Mouse (Mus musculus) liver, postnatal 0 days (tissue): ENCODE measurements around the gene Stag1. TPM values are rescaled to one million over a fixed set of nuclear protein-coding genes. Genes with fewer than 3 reads are reported as not detected.

Experiments used
- ATAC-seq: fragments of 200-750 bp; cut with Nextera tagmentation; 2 replicates; pipeline ENCODE4 v1.8.0; 2017; ENCODE audit warnings: mild to moderate bottlenecking, moderate library complexity
- DNase-seq: peaks from one replicate; pipeline ENCODE4 v3.0.0-alpha.2; 2016
- H3K27ac ChIP-seq: fragments of 300-500 bp; sonication (generic); 2 replicates; pipeline ENCODE4 v1.5.1; 2014; ENCODE audit warnings: antibody characterized with exemption, moderate library complexity, mild to moderate bottlenecking, low read depth
- H3K27me3 ChIP-seq: fragments of 300-500 bp; sonication (generic); 2 replicates; pipeline ENCODE4 v1.6.1; 2014; ENCODE audit warnings: low read length, control low read depth, mixed read lengths; ENCODE audit not compliant: insufficient read depth
- H3K36me3 ChIP-seq: fragments of 300-500 bp; sonication (generic); replicated peaks from 2 replicates; pipeline ENCODE4 v1.6.1; 2014; ENCODE audit warnings: mild to moderate bottlenecking, control low read depth, low read length, moderate library complexity, mixed read lengths; ENCODE audit not compliant: insufficient read depth
- H3K4me1 ChIP-seq: fragments of 300-500 bp; sonication (generic); 2 replicates; pipeline ENCODE4 v1.6.1; 2014; ENCODE audit warnings: antibody characterized with exemption, mild to moderate bottlenecking, control low read depth; ENCODE audit not compliant: insufficient read depth
- H3K4me2 ChIP-seq: fragments of 300-500 bp; sonication (generic); 2 replicates; pipeline ENCODE4 v1.6.1; 2014; ENCODE audit warnings: low read depth, mild to moderate bottlenecking, low read length, moderate library complexity, mixed read lengths
- H3K4me3 ChIP-seq: fragments of 300-500 bp; sonication (generic); 2 replicates; pipeline ENCODE4 v1.5.1; 2014; ENCODE audit warnings: low read depth, low read length
- H3K9ac ChIP-seq: fragments of 300-500 bp; sonication (generic); replicated peaks from 2 replicates; pipeline ENCODE4 v1.6.1; 2014; ENCODE audit warnings: mild to moderate bottlenecking, moderate library complexity
- H3K9me3 ChIP-seq: fragments of 300-500 bp; sonication (generic); 2 replicates; pipeline ENCODE4 v1.6.1; 2016; ENCODE audit warnings: mild to moderate bottlenecking, control low read depth, low read length, mixed read lengths
- CTCF ChIP-seq: sonication (generic); IDR thresholded peaks from 2 replicates; pipeline ENCODE4 v1.5.1; 2016; ENCODE audit warnings: antibody characterized with exemption, low read depth
- EP300 ChIP-seq: IDR thresholded peaks from 2 replicates; pipeline ENCODE4 v1.6.1; 2016; ENCODE audit warnings: antibody characterized with exemption, low read depth, mild to moderate bottlenecking
- WGBS: fragments of 180-500 bp; shearing (Covaris S2); extraction: QIAGEN DNeasy Blood & Tissue Kit; methylation state at CpG from one replicate; pipeline ENCODE4 v1.1.7; 2014; ENCODE audit not compliant: insufficient replicate concordance; 5-methylcytosine and 5-hydroxymethylcytosine counted together
- polyA plus RNA-seq: library from polyadenylated mRNA; unstranded; fragments of >200 nt; fragmentation: Nextera tagmentation; extraction: Ambion mirVana; gene quantifications from 2 replicates; pipeline ENCODE4 v1.2.1, GENCODE M21; 2015

Gene Stag1
- polyA plus RNA-seq, 1 experiment from 2014 or later = 20.4 TPM

DNA sequence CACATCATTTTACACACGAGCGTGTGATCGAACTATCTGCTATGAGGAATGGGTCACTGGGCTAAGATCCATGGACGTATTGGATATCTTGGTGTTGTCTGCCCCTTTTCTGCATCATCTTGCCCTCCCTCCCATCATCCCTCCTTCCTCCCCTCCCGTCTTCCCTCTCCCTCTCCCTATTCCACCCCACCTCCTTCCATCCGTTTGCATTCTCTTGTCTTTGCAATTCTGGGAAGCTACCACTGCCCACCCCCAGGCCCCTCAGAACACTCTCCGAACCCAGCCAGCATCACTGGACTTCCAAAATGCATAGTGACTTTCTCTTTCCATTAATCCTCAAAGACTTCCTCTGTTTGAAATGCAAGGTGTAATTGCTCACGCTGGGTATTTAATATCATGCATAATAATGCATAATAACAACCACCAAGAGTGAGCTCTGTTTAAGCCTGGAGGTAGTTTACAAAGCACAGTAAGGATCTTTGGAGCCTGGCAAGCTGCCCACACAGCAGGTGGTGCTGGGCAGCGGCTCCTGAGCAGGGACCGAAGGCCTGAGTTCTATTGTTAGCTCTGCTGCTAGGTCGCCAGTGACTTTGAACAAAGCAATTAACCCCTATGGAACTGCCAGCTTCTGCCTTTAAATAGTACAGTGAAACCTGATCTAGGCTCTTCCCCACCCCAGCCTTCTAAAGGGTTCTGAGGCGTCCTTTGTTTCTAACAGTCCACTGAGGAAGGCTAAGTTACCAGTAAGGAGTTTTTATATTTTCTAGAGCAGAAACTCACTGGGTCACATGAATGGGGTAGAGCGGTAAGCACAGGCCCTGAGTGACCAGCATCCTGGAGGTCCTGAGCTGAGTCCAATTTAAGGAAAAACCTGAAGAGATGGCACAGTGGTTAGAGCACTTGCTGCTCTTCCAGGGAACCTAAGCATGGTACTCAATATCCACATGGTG lies 15.8 kb upstream of the Stag1 start:
- H3K27me3 ChIP-seq = no peaks in the 10 kb centered on the region
- H3K36me3 ChIP-seq = no peaks in the 10 kb centered on the region
- TF ChIP-seq EP300 (no peak), CTCF (no peak)
- no peaks in the 10 kb centered on the region for H3K9me3 ChIP-seq
- H3K4me3 ChIP-seq = no peak overlapping the region
- ATAC-seq = no peak
- no peak overlapping the region for H3K9ac ChIP-seq
- H3K27ac ChIP-seq = no peak overlapping the region
- DNase-seq = peak; percentile 54
- H3K4me1 ChIP-seq = no peaks in the 10 kb centered on the region; the same call in 1 of the 2 replicates
- H3K4me2 ChIP-seq = no peak overlapping the region
- WGBS = 62% methylated on average over 13 of the region's 13 CpGs

DNA sequence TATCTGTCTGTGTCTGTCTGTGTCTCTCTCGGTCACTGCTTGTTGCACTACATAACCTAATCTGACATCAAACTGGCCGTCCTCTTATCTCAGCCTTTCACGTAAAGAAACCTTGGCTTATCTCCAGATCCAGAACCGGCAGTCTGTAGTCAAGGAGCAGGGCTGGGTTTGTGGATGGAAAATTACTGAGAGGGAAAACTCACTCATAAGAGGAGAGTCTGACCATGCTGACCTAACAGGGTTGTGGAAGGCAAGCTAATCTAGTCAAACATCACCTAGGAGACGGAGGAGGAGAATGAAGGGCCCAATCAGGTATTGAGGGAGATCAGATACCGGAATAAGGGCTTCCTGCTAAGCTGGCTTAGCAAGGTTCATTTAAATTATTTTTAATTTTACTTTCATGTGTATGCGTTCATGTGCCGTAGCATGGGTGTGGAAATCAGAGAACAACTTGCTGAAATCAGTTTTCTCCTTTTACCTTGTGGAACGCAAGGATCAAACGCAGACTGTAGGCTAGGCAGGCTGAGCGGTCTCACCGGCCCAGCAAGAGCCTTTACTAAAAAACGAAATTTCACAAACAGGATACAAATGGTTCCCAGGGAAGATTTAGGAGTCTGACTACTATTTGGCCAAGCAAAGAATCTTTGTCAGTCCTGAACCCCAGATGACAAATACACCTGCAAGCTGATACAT lies 14.6 kb upstream of the Stag1 start:
- no peaks in the 10 kb centered on the region for H3K9me3 ChIP-seq
- DNase-seq (no peak), ATAC-seq (peak; percentile 64; the same call in 1 of the 2 replicates)
- H3K9ac ChIP-seq = 0 out of 2 replicates have a peak overlapping the region, but pooled peaks have one; percentile 9
- no peak overlapping the region for H3K27ac ChIP-seq
- TF ChIP-seq CTCF (no peak), EP300 (no peak)
- H3K27me3 ChIP-seq = no peaks in the 10 kb centered on the region
- H3K36me3 ChIP-seq = no peaks in the 10 kb centered on the region
- WGBS = 43% methylated on average over 13 of the region's 13 CpGs
- H3K4me1 ChIP-seq = no peaks in the 10 kb centered on the region; the same call in 1 of the 2 replicates
- peak overlapping the region; percentile 4; the same call in 1 of the 2 replicates for H3K4me2 ChIP-seq
- H3K4me3 ChIP-seq = no peak overlapping the region

- TF ChIP-seq EP300 (no peak), CTCF (no peak)
- H3K4me2 ChIP-seq = no peak overlapping the region
- WGBS = 72% methylated on average over 4 of the region's 4 CpGs
Measured at GRCm38 (mm10) chr9:100584031-100584430, 13.6 kb upstream of the Stag1 start.

DNA sequence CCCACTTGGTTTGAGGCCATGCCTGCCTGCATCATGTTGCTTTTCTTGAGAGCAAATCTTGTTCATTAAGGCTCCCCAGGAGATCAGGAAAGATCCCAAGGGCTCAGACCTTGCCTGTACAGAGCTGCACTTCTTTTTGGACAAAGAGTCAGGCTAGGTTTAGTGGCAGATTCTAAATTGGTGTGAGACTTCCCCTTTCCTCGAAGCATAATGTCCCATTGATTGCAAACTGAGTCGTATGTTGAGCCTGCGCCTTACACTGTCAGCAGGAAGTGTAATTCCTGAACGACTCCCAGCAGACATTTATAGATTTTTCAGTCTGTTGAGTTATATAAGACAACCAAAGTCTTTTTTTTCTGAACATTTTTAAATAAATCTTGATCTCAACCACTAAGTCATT lies 7.1 kb upstream of the Stag1 start:
- Histone ChIP-seq H3K4me1 (no peaks in the 10 kb centered on the region), H3K4me3 (no peak overlapping the region), H3K27ac (no peak overlapping the region), H3K4me2 (no peak overlapping the region), H3K9ac (no peak overlapping the region), H3K9me3 (no peaks in the 10 kb centered on the region), H3K27me3 (no peaks in the 10 kb centered on the region), H3K36me3 (no peaks in the 10 kb centered on the region)
- 24% methylated on average over 4 of the region's 4 CpGs for WGBS
- DNase-seq = no peak
- no peak for TF ChIP-seq EP300
- no peak for TF ChIP-seq CTCF
- no peak for ATAC-seq

More at GRCm38 (mm10) chr9:100584031-100584430, 13.6 kb upstream of the Stag1 start:
- H3K4me3 ChIP-seq = no peak overlapping the region
- no peaks in the 10 kb centered on the region for H3K9me3 ChIP-seq
- DNase-seq (no peak), ATAC-seq (no peak)
- no peak overlapping the region for H3K9ac ChIP-seq
- H3K36me3 ChIP-seq = no peaks in the 10 kb centered on the region
- H3K27me3 ChIP-seq = no peaks in the 10 kb centered on the region
- H3K4me1 ChIP-seq = no peaks in the 10 kb centered on the region; the same call in 1 of the 2 replicates
- H3K27ac ChIP-seq = no peak overlapping the region

DNA sequence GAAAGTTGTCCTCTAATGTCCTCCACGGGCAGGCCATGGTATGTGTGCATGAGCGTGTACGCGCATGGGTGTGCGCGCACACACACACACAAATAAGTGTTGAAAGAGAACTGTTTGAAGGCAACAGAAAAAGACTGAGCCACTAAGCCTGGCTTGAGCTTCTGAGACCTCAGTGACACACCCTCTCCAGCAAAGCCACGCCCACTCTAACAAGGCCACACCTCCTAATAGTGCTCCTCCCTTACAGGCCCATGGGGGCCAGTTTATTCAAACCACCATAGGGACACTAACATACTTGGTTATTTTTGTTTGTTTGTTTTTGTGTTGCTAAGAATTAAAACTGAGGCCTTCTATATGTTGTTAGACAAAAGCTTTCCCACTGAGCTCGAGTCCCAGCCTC lies 1.3 kb upstream of the Stag1 start:
- WGBS = 82% methylated on average over 8 of the region's 8 CpGs
- no peak for DNase-seq
- Histone ChIP-seq H3K4me3 (no peak overlapping the region), H3K27me3 (no peaks in the 10 kb centered on the region), H3K27ac (no peak overlapping the region), H3K36me3 (no peaks in the 10 kb centered on the region), H3K9me3 (no peaks in the 10 kb centered on the region), H3K9ac (no peak overlapping the region), H3K4me2 (no peak overlapping the region), H3K4me1 (no peaks in the 10 kb centered on the region)
- no peak for ATAC-seq
- no peak for TF ChIP-seq EP300
- no peak for TF ChIP-seq CTCF

GRCm38 (mm10) chr9:100599761-100600328 lies 2.2 kb downstream of the Stag1 start:
- Histone ChIP-seq H3K9me3 (no peaks in the 10 kb centered on the region), H3K9ac (no peak overlapping the region), H3K4me1 (no peaks in the 10 kb centered on the region), H3K4me3 (no peak overlapping the region), H3K27me3 (no peaks in the 10 kb centered on the region), H3K4me2 (peak overlapping the region; percentile 29; the same call in 1 of the 2 replicates), H3K27ac (peak overlapping the region; percentile 86), H3K36me3 (no peaks in the 10 kb centered on the region)
- TF ChIP-seq CTCF (no peak), EP300 (no peak)
- 58% methylated on average over 3 of the region's 3 CpGs for WGBS
- DNase-seq (peak; percentile 68), ATAC-seq (peak; percentile 95)
